Mouse (Mus musculus): ENCODE measurements at regions not wholly inside any gene's neighbourhood (a gene's known extent, or its start where the extent isn't known, plus 50 kb on each side); places are given as distances from the start of the nearest gene placed in this dataset.
A peak's percentile ranks its signal among the peaks of the same experiment; 100 is the strongest.

GRCm38 (mm10) chr7:37908618-37909130 lies 114.7 kb downstream of the Uri1 start:
- DNase-seq (ENCODE audit: low spot score in 2 of 2) = no peak

DNA sequence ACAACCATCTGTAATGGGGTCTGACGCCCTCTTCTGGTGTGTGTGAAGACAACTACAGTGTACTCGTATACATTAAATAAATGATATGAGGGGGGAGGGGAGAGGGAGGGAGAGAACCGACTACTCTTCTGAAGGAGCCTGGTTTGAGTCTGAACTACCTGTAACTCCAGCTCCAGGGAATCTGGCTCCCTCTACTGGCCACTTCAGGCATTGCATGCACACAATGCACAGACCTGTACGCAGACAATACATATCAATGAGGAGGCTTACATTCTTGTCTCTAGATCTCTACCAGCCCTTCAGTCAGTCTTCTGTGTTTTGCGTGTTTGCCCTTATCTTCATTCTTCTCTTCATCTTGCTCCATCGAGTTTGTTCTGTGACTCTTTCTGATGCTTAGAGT lies 120.4 kb upstream of the Zfp536 start:
- no peak for DNase-seq (ENCODE audit: low spot score in 2 of 2)

GRCm38 (mm10) chr7:37874382-37874781 lies 100.9 kb upstream of the Zfp536 start:
- peak; percentile 29 to 35 for DNase-seq (ENCODE audit: low spot score in 2 of 2)

DNA sequence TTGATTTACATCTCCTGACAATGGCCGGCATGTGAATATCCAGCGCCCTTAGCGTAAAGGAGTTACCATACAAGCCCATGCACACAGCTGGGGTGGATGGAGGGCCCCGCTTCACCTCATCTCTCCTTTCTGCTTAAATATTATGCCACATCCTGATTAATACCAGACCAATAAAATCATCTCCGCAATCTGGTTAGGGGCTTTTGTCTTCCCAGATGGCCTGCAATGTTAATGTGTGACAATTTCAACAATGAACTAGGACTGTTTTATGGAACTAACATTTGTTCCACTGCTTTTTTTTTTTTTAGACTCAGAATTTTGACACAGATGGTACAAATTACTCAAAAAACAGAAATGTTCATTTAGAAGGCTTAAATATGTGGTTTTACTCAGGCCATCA lies 97.5 kb upstream of the Zfp536 start:
- DNase-seq (ENCODE audit: low spot score in 2 of 2) = no peak

- DNase-seq (ENCODE audit: low spot score in 2 of 2) = no peak
Measured at GRCm38 (mm10) chr7:37866468-37866867, 93.0 kb upstream of the Zfp536 start.

- no peak for DNase-seq (ENCODE audit: low spot score in 2 of 2)
Measured at GRCm38 (mm10) chr7:37851471-37851870, 78.0 kb upstream of the Zfp536 start.

DNA sequence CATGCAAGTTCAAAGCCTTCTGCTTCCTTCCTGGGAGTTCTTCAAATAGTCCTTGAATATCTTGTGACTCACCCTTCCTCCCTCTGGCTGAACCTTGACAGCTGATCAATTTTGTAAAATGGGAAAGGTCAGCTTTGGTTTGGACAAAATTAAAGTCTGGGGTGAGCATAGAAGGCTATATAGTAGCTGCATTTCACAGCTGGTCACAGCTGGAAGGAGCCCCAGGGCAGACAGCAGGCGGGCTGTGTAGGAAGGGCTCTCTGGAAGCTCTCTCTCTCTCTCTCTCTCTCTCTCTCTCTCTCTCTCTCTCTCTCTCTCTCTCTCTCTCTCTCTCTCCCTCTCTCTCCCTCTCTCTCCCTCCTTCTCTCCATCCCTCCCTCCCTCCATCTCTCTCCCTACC lies 71.8 kb upstream of the Zfp536 start:
- DNase-seq (ENCODE audit: low spot score in 2 of 2) = no peak

DNA sequence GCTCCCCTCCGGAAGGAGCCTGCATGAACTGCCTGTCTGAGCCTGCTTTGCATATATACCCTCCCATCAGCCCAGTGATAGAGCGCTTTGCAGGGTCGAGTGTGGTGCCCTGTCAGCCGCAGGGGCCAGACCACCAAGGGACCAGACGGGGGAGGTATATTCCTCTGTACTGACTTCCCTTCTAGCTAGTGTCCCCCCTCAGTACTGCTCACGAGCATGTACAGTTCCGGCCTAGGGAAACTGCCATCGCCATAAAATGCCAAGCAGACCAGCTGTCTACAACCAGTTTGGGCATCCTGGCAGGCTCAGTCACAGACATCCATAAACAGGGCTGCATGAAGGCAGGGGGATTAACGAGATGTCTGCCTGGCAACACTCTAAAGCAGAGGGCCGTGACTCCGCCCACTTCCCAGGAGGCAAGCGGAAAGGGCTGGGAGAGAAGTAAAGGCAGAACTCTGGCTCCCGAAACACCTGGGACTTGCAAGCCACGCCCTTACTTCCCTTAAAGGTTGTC lies 68.6 kb upstream of the Zfp536 start:
- DNase-seq (ENCODE audit: low spot score in 2 of 2) = no peak

GRCm38 (mm10) chr7:37841549-37841948 lies 68.1 kb upstream of the Zfp536 start:
- no peak for DNase-seq (ENCODE audit: low spot score in 2 of 2)

DNA sequence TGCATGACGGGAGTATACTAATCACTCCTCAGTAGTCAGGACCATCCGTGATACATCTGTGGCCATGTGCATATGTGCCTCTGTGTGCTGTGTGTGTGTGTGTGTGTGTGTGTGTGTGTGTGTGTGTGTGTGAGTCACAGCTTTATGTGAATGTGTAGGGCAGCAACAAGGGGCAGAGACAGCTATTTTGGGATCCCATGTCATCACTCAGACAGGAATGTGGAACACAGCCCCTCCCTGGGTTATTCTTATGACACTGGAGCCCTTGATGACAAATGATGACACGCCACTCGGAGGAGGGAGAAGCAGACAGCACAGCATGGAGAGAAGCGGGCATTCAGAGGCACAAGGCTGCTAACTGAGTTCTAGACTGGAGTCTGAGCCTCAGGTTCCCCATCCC lies 64.4 kb upstream of the Zfp536 start:
- no peak for DNase-seq (ENCODE audit: low spot score in 2 of 2)

GRCm38 (mm10) chr7:37837372-37837771 lies 63.9 kb upstream of the Zfp536 start:
- DNase-seq (ENCODE audit: low spot score in 2 of 2) = no peak

GRCm38 (mm10) chr7:37833420-37833819 lies 60.0 kb upstream of the Zfp536 start:
- DNase-seq (ENCODE audit: low spot score in 2 of 2) = no peak

GRCm38 (mm10) chr7:37832322-37832721 lies 58.9 kb upstream of the Zfp536 start:
- peak in 1 of 2 experiments; percentile 7 for DNase-seq (ENCODE audit: low spot score in 2 of 2)

GRCm38 (mm10) chr7:37825766-37826165 lies 52.3 kb upstream of the Zfp536 start:
- DNase-seq (ENCODE audit: low spot score in 2 of 2) = no peak

Data from right cerebral cortex, postnatal 36 days (tissue).